Mouse (Mus musculus) liver, embryonic 13.5 days (tissue): ENCODE measurements around the gene Psmb11. TPM values are rescaled to one million over a fixed set of nuclear protein-coding genes. Genes with fewer than 3 reads are reported as not detected.

Experiments used
- ATAC-seq: fragments of 200-750 bp; cut with Nextera tagmentation; 2 replicates; pipeline ENCODE4 v1.8.0; 2017; ENCODE audit warnings: low read depth, mild to moderate bottlenecking, moderate number of reproducible peaks, moderate library complexity
- DNase-seq: peaks from one replicate; pipeline ENCODE4 v3.0.0; 2022
- H3K27ac ChIP-seq: fragments of 300-500 bp; sonication (generic); 2 replicates; pipeline ENCODE4 v1.5.1; 2015; ENCODE audit warnings: moderate library complexity, mild to moderate bottlenecking, inconsistent platforms
- H3K27me3 ChIP-seq: fragments of 300-500 bp; sonication (generic); 2 replicates; pipeline ENCODE4 v1.6.1; 2015; ENCODE audit warnings: mild to moderate bottlenecking, inconsistent platforms
- H3K36me3 ChIP-seq: fragments of 300-500 bp; sonication (generic); 2 replicates; pipeline ENCODE4 v1.6.1; 2015; ENCODE audit warnings: mild to moderate bottlenecking, inconsistent platforms
- H3K4me1 ChIP-seq: fragments of 300-500 bp; sonication (generic); replicated peaks from 2 replicates; pipeline ENCODE4 v1.6.1; 2015; ENCODE audit warnings: inconsistent platforms
- H3K4me2 ChIP-seq: fragments of 300-500 bp; sonication (generic); 2 replicates; pipeline ENCODE4 v1.6.1; 2015; ENCODE audit warnings: inconsistent platforms, mild to moderate bottlenecking, moderate library complexity
- H3K4me3 ChIP-seq: fragments of 300-500 bp; sonication (generic); replicated peaks from 2 replicates; pipeline ENCODE4 v1.5.1; 2015; ENCODE audit warnings: mild to moderate bottlenecking, inconsistent platforms
- H3K9ac ChIP-seq: fragments of 300-500 bp; sonication (generic); 2 replicates; pipeline ENCODE4 v1.6.1; 2015; ENCODE audit warnings: mild to moderate bottlenecking, inconsistent platforms
- H3K9me3 ChIP-seq: fragments of 300-500 bp; sonication (generic); replicated peaks from 2 replicates; pipeline ENCODE4 v1.6.1; 2016; ENCODE audit warnings: inconsistent platforms
- WGBS: fragments of 180-500 bp; shearing (Covaris S2); methylation state at CpG from one replicate; pipeline ENCODE4 v1.1.7; 2015; ENCODE audit not compliant: insufficient replicate concordance; 5-methylcytosine and 5-hydroxymethylcytosine counted together
- polyA plus RNA-seq: library from polyadenylated mRNA; unstranded; fragments of >200 nt; fragmentation: Nextera tagmentation; extraction: Ambion mirVana; gene quantifications from 2 replicates; pipeline ENCODE4 v1.2.1, GENCODE M21; 2015

The Psmb11 gene
- not detected in 2 replicates for polyA plus RNA-seq

DNA sequence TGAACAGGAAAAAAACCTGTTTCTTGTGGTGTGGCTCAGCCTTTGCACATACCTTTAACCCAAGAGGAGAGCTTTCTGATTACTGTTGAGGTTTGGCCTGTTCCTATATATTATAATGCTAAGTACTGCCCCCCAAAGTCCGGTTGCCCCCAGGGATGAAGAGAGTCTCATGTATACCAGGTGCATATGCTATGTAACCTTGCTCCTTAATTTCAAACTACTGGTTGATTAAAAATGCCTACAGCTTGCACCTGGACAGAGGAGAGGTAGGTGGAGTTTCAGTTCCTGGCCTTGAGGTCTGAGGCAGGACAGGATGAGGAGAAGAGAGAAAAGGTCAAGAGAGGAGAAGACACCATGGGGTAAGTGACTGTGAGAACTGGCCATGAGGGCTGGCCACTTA lies at the start of gene Psmb11:
TSS of gene Psmb11 (plus strand) at position 301 of the 400 bp plus-strand sequence.
- ATAC-seq (no peak), DNase-seq (no peak)
- Histone ChIP-seq H3K4me3 (no peak within 1 kb of the TSS), H3K4me1 (peaks cover 27% of the 10 kb centered on the region), H3K9me3 (no peaks in the 10 kb centered on the region), H3K9ac (no peak within 1 kb of the TSS), H3K36me3 (peaks cover 4% of the 10 kb centered on the region), H3K4me2 (no peak within 1 kb of the TSS), H3K27ac (no peak within 1 kb of the TSS), H3K27me3 (peaks cover 15% of the 10 kb centered on the region)
- WGBS = 66% methylated on average over 1 of the region's 1 CpGs

DNA sequence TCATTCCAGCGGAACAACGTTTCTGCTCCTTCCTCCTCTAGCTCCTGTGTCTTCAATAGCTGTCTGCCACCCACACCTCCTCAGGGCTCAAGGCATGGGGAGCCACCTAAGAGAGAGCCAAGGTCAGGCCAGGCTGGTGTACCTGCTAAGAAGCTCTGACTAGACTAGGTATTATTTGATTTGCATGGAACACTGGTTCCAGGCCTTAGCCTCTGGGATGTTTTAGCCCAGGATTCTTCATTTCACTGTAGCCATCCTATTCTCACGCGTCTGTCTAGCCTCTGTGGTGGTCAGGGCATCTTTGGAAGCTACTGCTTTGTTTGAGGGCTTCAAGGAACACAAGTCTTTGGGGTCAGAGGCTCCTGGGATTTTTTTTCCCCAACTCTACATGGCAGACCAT lies 49.1 kb upstream of the Psmb11 start:
- Histone ChIP-seq H3K27ac (no peak overlapping the region), H3K36me3 (peaks cover 24% of the 10 kb centered on the region), H3K4me2 (no peak overlapping the region), H3K9me3 (no peaks in the 10 kb centered on the region), H3K4me3 (no peak overlapping the region), H3K4me1 (peaks cover 51% of the 10 kb centered on the region), H3K9ac (no peak overlapping the region), H3K27me3 (peaks cover 71% of the 10 kb centered on the region)
- DNase-seq (no peak), ATAC-seq (no peak)
- WGBS = 76% methylated on average over 4 of the region's 4 CpGs

DNA sequence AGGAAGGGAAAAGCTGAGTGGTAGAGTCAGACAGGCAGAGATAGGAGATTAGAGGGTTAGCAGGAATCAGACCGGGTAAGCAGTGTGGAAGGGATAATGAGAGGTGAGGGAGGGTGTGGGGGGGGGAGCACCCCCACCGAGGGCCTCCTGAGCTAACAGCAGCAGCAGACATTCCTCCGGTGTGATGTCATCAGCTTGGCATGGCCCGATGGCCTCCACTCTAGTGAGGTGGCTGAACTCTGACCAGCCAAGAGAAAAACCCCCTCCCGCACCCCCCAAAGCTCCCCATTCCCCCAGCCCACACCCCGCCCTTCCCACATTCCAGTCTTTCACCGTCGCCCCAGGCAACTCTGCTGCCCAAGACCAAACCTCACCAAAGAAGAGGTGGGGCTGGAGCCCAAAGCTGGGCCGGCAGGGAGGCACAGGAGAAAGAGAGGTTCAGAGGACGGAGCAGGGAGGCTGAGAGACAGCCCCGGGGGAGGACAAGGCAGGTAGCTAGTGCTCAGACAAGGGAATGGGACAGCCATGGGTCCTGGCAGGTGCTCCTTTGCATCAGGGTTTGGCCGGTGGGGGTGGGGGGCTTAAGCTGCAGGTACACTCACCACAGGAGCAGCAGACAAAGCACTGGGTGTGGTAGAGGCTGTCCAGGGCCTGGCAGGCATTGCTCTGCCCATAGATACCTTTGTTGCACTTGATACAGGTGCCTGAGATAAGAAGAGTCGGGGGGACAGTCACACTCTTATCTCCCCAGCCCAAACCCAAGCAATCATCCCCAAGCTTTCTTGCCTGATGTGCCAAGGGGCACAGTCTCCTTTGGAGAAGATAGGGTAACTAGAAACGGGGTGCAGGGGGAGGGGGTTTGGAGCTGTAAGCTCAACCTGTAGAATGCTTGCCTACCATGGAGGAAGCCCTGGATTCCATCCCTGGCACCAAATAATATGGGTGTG lies 48.2 kb upstream of the Psmb11 start:
- WGBS = 25% methylated on average over 14 of the region's 14 CpGs
- peaks cover 61% of the 10 kb centered on the region for H3K4me1 ChIP-seq
- 0 out of 2 replicates have a peak overlapping the region, but pooled peaks have one; percentile 7 for H3K9ac ChIP-seq
- H3K27me3 ChIP-seq = peaks cover 78% of the 10 kb centered on the region
- DNase-seq (no peak), ATAC-seq (peak; percentile 30)
- no peak overlapping the region; the same call in 1 of the 2 replicates for H3K4me3 ChIP-seq
- H3K36me3 ChIP-seq = peaks cover 20% of the 10 kb centered on the region
- H3K27ac ChIP-seq = peak overlapping the region; percentile 51; the same call in 1 of the 2 replicates
- peak overlapping the region; percentile 71 for H3K4me2 ChIP-seq
- no peaks in the 10 kb centered on the region for H3K9me3 ChIP-seq

DNA sequence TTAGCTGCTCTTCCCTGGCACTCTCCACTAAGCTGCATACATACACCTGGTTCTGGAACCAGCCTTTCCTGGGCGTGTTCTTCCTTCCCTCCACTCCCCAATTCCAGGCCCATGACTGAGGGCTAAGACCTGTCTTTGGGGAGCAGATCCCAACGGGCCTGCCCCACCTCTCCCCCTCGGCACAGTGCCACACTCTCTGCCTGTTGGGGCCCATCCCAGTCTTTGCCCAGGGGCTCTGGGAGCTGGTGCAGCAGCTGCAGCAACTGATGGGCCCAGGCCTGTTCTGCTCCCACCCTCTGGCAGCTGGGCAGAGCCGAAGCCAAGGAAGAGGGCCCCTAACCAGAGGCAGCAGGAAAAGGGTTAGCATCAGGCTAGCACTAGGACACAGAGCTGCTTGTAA lies 47.0 kb upstream of the Psmb11 start:
- H3K9ac ChIP-seq = 0 out of 2 replicates have a peak overlapping the region, but pooled peaks have one; percentile 19
- H3K27me3 ChIP-seq = peaks cover 87% of the 10 kb centered on the region
- peaks cover 69% of the 10 kb centered on the region for H3K4me1 ChIP-seq
- H3K4me2 ChIP-seq = peak overlapping the region; percentile 71
- H3K9me3 ChIP-seq = no peaks in the 10 kb centered on the region
- DNase-seq = no peak
- peak overlapping the region; percentile 65 for H3K4me3 ChIP-seq
- 36% methylated on average over 4 of the region's 4 CpGs for WGBS
- no peak overlapping the region for H3K27ac ChIP-seq
- peaks cover 12% of the 10 kb centered on the region; the same call in 1 of the 2 replicates for H3K36me3 ChIP-seq
- ATAC-seq = no peak

DNA sequence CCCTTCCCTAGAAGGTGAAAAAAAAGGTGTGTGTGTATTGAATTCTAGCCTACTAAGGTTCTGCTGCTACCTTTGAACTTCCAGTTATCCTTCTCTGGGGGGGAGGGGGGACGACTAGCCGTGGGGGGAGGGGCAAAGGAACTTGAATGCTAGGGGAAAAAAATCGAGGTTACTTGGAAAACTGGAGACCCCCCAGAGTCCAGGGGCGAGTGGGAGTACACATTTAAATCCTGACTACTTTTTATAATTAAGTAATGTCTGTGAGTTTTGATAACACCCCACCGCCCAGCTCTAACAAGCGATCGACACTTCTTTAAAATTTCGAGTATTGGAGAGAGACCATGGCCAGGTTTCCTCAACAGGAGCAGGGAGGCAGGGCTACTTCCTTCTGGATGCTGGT lies 46.2 kb upstream of the Psmb11 start:
- Histone ChIP-seq H3K9ac (peak overlapping the region; percentile 31; the same call in 1 of the 2 replicates), H3K27me3 (peaks cover 90% of the 10 kb centered on the region), H3K9me3 (no peaks in the 10 kb centered on the region), H3K4me3 (peak overlapping the region; percentile 65), H3K36me3 (peaks cover 8% of the 10 kb centered on the region; the same call in 1 of the 2 replicates), H3K27ac (no peak overlapping the region), H3K4me2 (peak overlapping the region; percentile 71), H3K4me1 (peaks cover 72% of the 10 kb centered on the region)
- DNase-seq = no peak
- no peak for ATAC-seq
- WGBS = 16% methylated on average over 8 of the region's 8 CpGs

DNA sequence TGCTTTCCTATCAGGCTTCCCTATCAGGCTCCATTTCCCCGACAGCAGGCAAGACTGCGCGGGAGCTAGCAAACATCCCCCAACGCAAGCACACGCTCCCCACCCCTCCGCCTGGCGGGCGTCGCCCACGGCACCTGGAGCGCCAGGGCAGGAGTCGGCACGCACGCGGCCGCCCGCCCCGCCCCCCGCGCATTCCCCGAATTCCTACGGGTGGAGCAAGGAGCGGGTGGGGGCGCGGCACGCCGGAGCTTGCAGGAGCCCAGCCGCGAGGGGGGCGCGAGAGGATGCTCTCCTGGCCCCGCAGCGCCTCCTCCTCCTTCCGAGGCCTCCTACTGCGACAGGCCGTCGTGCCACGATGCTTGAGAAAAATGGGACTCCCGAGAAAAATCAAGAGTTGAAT lies 45.6 kb upstream of the Psmb11 start:
- DNase-seq = no peak

DNA sequence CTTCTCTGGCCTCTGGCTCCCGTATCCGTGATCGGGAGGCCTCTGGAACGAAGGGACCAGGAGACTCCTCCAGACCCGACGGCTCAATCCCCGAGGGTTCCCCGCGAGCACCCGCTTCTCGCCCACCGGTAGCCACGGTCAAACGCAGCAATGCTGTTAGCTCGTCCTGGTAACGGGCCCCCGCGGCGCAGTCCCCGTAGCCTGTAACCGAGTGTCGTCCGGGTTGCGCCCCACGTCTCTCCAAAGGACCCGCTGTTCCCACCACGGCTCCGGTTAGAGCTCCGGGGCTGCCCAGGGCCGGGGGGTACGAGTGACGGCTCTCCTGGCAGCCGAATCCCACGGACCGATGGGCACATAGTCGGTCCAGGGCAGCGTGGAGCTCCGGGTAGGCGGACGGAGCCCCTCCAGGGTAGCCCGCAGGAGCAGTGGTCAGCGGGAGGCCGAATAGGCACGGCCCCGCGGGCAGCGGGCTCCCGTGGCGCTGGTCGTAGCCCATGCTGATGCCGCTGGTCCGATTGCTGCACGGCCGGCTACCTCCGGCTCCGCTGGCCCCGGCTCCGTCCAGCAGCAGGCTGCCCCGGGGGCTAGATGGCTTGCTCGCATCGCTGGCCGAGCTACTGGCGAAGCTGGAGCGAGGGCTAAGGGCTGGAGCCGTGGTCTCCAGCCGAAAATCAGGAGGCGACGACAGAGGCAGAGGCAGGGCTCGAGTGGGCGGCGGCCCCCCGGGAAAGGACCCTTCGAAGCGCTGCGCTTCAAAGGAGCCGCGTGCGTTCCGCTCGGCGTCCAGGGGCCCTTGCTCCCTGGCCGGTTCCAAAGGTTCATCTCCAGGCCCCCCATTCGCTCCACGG lies 44.8 kb upstream of the Psmb11 start:
- H3K27ac ChIP-seq = peak overlapping the region; percentile 56
- 1% methylated on average over 84 of the region's 84 CpGs for WGBS
- DNase-seq (no peak), ATAC-seq (no peak)
- peak overlapping the region; percentile 72 for H3K9ac ChIP-seq
- no peaks in the 10 kb centered on the region for H3K9me3 ChIP-seq
- peaks cover 72% of the 10 kb centered on the region for H3K4me1 ChIP-seq
- peaks cover 82% of the 10 kb centered on the region for H3K27me3 ChIP-seq
- H3K4me2 ChIP-seq = peak overlapping the region; percentile 71
- peak overlapping the region; percentile 65 for H3K4me3 ChIP-seq
- peaks cover 4% of the 10 kb centered on the region; the same call in 1 of the 2 replicates for H3K36me3 ChIP-seq

More for the DNA sequence above, 45.6 kb upstream of the Psmb11 start:
- WGBS = 3% methylated on average over 39 of the region's 39 CpGs
- no peak overlapping the region for H3K27ac ChIP-seq
- ATAC-seq = no peak
- peak overlapping the region; percentile 31; the same call in 1 of the 2 replicates for H3K9ac ChIP-seq
- H3K27me3 ChIP-seq = peaks cover 87% of the 10 kb centered on the region
- H3K9me3 ChIP-seq = no peaks in the 10 kb centered on the region
- H3K4me1 ChIP-seq = peaks cover 72% of the 10 kb centered on the region
- H3K4me2 ChIP-seq = peak overlapping the region; percentile 71
- H3K36me3 ChIP-seq = peaks cover 4% of the 10 kb centered on the region; the same call in 1 of the 2 replicates
- H3K4me3 ChIP-seq = peak overlapping the region; percentile 65

DNA sequence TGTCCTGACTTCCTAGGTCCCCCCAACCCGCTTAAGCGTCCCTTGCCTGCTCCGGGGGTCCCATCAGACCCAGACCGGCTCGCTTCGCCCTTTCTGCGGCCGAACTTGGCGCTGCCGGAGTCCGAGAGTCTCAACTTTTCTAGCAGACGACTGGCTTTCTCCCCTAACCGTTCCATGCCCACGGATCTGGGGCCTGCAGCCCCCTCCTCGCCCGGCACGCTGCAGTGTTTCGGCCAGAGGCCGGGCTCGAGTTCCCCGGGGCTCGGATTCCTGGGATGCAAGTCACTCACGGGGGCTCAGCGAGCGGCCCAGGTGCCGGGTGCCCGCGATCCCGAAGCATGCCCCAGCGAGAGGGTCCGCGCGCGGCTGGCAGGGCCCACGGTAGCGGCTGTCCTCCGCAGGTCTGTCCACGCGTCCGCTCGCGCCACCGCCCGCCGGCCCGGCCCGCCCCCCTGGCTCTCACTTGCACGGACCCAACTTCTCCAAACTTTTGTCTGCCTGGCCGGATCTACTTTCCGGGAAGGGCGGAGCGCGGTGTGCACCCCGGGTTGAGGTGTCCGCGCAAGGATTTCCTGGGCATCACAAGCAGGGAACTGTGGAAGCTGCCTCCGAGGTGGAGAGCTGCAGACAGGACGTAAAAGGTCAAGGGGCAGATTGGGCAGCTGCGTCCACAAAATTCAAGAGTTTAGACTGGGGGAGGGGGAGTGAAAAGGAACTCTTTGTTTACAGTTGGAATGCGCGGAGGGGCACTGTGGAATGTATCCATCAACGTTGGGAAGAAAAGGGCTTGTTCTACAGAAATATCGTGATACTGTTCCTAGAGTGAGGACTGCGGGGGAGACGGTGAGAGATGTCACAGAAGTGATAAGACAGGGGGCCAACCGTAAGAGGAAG lies 43.9 kb upstream of the Psmb11 start, which contains the start of gene Ajuba:
TSS of gene Ajuba (minus strand) at position 470 of the 894 bp plus-strand sequence.
- peak within 1 kb of the TSS; percentile 71 for H3K4me2 ChIP-seq
- peak within 1 kb of the TSS; percentile 72 for H3K9ac ChIP-seq
- no peaks in the 10 kb centered on the region for H3K9me3 ChIP-seq
- DNase-seq (no peak), ATAC-seq (peak; percentile 14; the same call in 1 of the 2 replicates)
- H3K27ac ChIP-seq = peak within 1 kb of the TSS; percentile 56
- whole genome bisulfite sequencing = under 1% methylated on average over 66 of the region's 66 CpGs
- peaks cover 75% of the 10 kb centered on the region for H3K4me1 ChIP-seq
- H3K4me3 ChIP-seq = peak within 1 kb of the TSS; percentile 65
- peaks cover 74% of the 10 kb centered on the region for H3K27me3 ChIP-seq
- H3K36me3 ChIP-seq = no peaks in the 10 kb centered on the region

DNA sequence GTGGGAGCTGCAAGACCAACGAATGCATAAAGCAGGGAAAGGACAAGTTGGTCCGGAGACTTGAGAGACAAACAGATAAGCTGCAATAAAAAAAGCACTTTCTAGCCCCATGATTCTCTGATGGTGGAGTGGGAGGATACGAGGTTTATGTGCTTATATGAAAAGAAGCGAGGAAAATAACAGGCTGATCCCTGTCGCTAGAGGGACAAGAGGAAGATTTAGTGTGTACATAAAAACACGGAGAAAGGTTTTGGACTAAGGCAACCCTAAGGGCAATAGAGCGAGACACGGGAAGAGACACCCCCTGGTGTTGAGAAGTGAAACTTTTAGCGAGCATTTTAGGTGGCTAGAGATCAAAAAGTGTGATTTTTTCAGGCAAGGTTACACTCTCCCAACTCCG lies 43.2 kb upstream of the Psmb11 start:
- DNase-seq = no peak
- H3K4me2 ChIP-seq = peak overlapping the region; percentile 71
- H3K36me3 ChIP-seq = no peaks in the 10 kb centered on the region
- WGBS = 2% methylated on average over 10 of the region's 10 CpGs
- no peak for ATAC-seq
- H3K4me3 ChIP-seq = peak overlapping the region; percentile 65
- H3K27me3 ChIP-seq = peaks cover 66% of the 10 kb centered on the region
- peaks cover 73% of the 10 kb centered on the region for H3K4me1 ChIP-seq
- H3K27ac ChIP-seq = peak overlapping the region; percentile 47
- H3K9me3 ChIP-seq = no peaks in the 10 kb centered on the region
- peak overlapping the region; percentile 72 for H3K9ac ChIP-seq

DNA sequence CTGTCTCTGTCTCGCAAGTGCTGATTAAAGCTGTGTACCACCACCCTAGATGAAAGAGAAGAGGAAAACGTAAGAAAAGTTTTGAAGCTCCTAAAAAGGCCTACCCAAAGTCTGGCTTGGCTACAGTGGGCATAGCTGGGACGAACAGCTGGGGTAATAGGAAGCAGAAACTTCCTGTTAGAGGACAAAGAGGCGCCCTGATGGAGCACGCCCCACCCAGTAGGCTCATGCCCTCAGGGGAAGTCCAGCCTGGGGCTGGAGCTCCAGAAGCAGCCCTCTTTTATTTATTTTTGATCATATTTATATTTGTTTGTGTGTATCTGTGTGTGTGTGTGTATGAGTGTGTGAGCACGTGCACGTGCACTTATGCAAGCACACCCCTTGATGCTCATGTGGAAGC lies 41.6 kb upstream of the Psmb11 start:
- ATAC-seq (no peak), DNase-seq (no peak)
- no peak overlapping the region for H3K4me2 ChIP-seq
- H3K27me3 ChIP-seq = peaks cover 51% of the 10 kb centered on the region
- no peaks in the 10 kb centered on the region for H3K9me3 ChIP-seq
- H3K4me3 ChIP-seq = no peak overlapping the region
- H3K36me3 ChIP-seq = peaks cover 6% of the 10 kb centered on the region; the same call in 1 of the 2 replicates
- peak overlapping the region; percentile 35 for H3K27ac ChIP-seq
- WGBS = 39% methylated on average over 7 of the region's 7 CpGs
- H3K4me1 ChIP-seq = peaks cover 57% of the 10 kb centered on the region
- no peak overlapping the region for H3K9ac ChIP-seq
